Mouse (Mus musculus) common myeloid progenitor, adult 5-6 weeks (primary cell): ENCODE measurements around the gene Slc40a1. TPM values are rescaled to one million over a fixed set of nuclear protein-coding genes. Genes with fewer than 3 reads are reported as not detected.

ENCODE experiments used
- total RNA-seq: library from RNA; stranded (forward); fragments of 200-1000, 187-1606 nt; gene quantifications from 2 replicates; pipeline ENCODE4 v1.2.3, GENCODE M21; 2017

Gene Slc40a1
- total RNA-seq, 1 experiment from 2014 or later, result 31.8 TPM

Other genes with a start within 250 kb of the Slc40a1 start
- gene Wdr75, start 131.4 kb downstream of the Slc40a1 start, total RNA-seq, result 112 and 114 TPM in 2 replicates
- gene Gm5269, start 36.2 kb downstream of the Slc40a1 start, total RNA-seq, result not detected in 2 replicates
- not detected in 2 replicates for gene Dnah7b, start 139.8 kb upstream of the Slc40a1 start, total RNA-seq